Mouse (Mus musculus) adrenal gland (tissue): ENCODE measurements around the gene Tnfaip3.

ENCODE experiments used
- intact Hi-C: fragments of 180-260 bp; cut with DNase I; formaldehyde crosslinking; loops from one replicate; pipeline ENCODE4 v1.15.1; 2025
- long read RNA-seq, 2 experiments: library from polyadenylated mRNA; unstranded; transcript quantifications; one replicate each; pipeline ENCODE4 v2.0.0; 2020; ENCODE audit warnings: borderline replicate concordance in 1 of 2; ENCODE audit not compliant: insufficient replicate concordance in 1 of 2

The Tnfaip3 gene
- long read RNA-seq, experiment 1, result 0 reads
- long read RNA-seq, experiment 2, result 0 reads

GRCm38 (mm10) chr10:19015257-19015862, at the start of gene Tnfaip3:
TSS of gene Tnfaip3 (minus strand) at chr10:19015657.
- intact Hi-C loops, result loop anchor here (5.0 kb wide), 2 partner anchors 77 to 172 kb away; no protein-coding TSS in a partner anchor

- intact Hi-C loops, result no loop called here
Measured at GRCm38 (mm10) chr10:19064651-19065601, 49.5 kb upstream of the Tnfaip3 start.

GRCm38 (mm10) chr10:19063670-19064069, 48.2 kb upstream of the Tnfaip3 start:
- intact Hi-C loops, result no loop called here

GRCm38 (mm10) chr10:19063208-19063607, 47.8 kb upstream of the Tnfaip3 start:
- intact Hi-C loops, result no loop called here

- intact Hi-C loops, result no loop called here
Measured at GRCm38 (mm10) chr10:19062098-19062905, 46.8 kb upstream of the Tnfaip3 start.

- intact Hi-C loops, result no loop called here
Measured at GRCm38 (mm10) chr10:19061201-19061600, 45.7 kb upstream of the Tnfaip3 start.

GRCm38 (mm10) chr10:19053524-19053923, 38.1 kb upstream of the Tnfaip3 start:
- intact Hi-C loops, result no loop called here

GRCm38 (mm10) chr10:19045986-19046385, 30.5 kb upstream of the Tnfaip3 start:
- intact Hi-C loops, result no loop called here

GRCm38 (mm10) chr10:19044765-19045516, 29.5 kb upstream of the Tnfaip3 start:
- intact Hi-C loops, result no loop called here

- intact Hi-C loops, result no loop called here
Measured at GRCm38 (mm10) chr10:19043529-19044262, 28.2 kb upstream of the Tnfaip3 start.

- intact Hi-C loops, result no loop called here
Measured at GRCm38 (mm10) chr10:19040147-19040546, 24.7 kb upstream of the Tnfaip3 start.

- intact Hi-C loops, result no loop called here
Measured at GRCm38 (mm10) chr10:19034764-19035163, 19.3 kb upstream of the Tnfaip3 start.

- intact Hi-C loops, result no loop called here
Measured at GRCm38 (mm10) chr10:19033696-19034095, 18.2 kb upstream of the Tnfaip3 start.

GRCm38 (mm10) chr10:19031875-19032274, 16.4 kb upstream of the Tnfaip3 start:
- intact Hi-C loops, result no loop called here

- intact Hi-C loops, result no loop called here
Measured at GRCm38 (mm10) chr10:19030628-19031027, 15.2 kb upstream of the Tnfaip3 start.

- intact Hi-C loops, result no loop called here
Measured at GRCm38 (mm10) chr10:19026710-19027109, 11.3 kb upstream of the Tnfaip3 start.

- intact Hi-C loops, result no loop called here
Measured at GRCm38 (mm10) chr10:19024353-19024752, 8.9 kb upstream of the Tnfaip3 start.

- intact Hi-C loops, result no loop called here
Measured at GRCm38 (mm10) chr10:19023622-19024326, 8.3 kb upstream of the Tnfaip3 start.

GRCm38 (mm10) chr10:19022272-19022671, 6.8 kb upstream of the Tnfaip3 start:
- intact Hi-C loops, result no loop called here
